Mouse (Mus musculus) frontal cortex, adult 2 months (tissue): ENCODE results near the gene Lpcat2. TPM values are rescaled to one million over a fixed set of nuclear protein-coding genes. Genes with fewer than 3 reads are reported as not detected.
"Not testable (repeated sequence)": the region's sequence is repeated elsewhere in the genome, so short reads cannot be mapped to it uniquely, and the experiment has no call there.

ENCODE experiments used
- DNase-seq, 2 experiments: peaks; one replicate each; pipeline ENCODE4 v3.0.0; 2022; ENCODE audit warnings: low spot score in 1 of 2; ENCODE audit errors: extremely low spot score in 1 of 2
- polyA plus RNA-seq: library from polyadenylated mRNA; depleted of rRNA; stranded (reverse); fragments of >200 nt; gene quantifications from 2 replicates; pipeline ENCODE4 v1.2.3, GENCODE M21; 2012

Gene Lpcat2
- polyA plus RNA-seq, 1 experiment, result 17.2 TPM

DNA sequence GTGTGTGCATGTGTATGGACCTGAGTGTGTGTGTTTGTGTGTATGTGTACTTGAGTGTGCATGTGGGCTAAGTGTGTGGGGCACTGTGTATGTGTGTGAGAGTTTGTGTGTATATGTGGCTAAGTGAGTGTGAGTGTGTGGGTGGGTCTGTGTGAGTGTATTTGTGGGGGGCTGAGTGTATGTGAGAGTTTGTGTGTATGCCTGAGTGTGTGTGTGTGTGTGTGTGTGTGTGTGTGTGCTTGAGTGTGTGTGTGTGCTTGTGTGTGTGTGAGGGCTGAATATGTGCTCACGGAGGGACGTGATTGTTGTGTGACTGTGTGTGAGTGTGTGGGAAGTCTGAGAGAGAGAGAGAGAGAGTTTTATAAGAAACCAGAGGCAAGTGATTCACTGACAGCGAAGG, 3.8 kb upstream of the Lpcat2 start:
- no peak for DNase-seq

DNA sequence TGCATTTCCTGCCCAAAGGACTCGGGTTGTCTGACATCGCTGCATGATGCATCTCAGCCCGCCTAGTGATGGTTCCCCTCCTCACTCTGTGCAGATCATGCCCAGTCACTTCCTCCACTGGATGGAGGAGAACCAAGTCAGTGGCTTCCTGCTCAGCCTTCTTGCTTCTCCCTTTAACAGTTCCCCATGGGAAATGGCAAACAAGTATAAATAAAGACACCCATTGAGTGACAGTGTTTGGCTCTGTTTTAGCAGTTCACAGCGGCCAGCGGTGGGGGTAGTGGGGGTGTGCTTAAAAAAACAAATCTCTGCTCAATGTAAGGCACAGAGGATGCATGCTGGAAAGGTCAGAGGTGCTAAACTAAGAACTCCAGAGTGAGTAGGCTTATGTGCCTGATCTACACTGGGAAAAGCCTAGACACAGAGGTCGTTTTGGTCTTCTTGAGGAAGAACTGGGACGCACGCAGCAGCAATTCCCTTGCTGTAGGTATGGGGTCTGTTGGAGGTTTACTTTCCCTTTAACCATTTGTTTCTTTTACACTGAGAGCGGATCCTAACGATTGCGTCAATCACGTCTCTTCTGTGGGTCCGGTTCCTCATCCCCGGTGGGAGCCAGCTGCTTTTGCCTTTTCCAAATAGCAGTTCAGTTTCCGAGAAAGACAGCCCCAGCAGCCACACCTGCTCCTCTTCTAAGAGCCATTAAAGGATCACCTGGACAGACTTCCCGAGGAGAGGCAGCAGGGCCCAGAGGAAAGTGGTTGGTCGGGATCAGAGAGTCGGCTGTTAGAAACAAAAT, 1.8 kb upstream of the Lpcat2 start:
- DNase-seq, result no peak

DNA sequence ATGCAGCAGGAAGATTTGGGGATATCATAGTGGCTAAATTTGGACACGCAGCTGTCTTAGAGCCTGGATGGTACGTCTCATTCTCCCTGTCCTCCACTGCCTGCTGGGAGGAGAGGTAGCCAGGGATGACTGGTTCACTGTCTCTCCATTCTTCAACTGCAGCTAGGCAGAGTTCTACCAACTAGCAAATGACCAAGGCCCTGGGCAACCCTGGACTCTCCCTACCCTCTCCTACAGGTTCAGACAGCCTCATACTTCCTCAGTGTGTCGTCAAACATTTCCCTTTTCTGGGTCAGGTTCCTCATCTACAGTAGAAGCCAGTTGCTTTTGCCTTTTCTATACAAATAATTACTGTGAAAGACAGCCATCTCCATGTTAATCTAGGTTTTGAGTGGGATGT, 466 bp upstream of the Lpcat2 start:
- DNase-seq, result no peak

- no peak for DNase-seq
These were observed 1.3 kb downstream of the Lpcat2 start for GRCm38 (mm10) chr8:92856273-92856986.

DNA sequence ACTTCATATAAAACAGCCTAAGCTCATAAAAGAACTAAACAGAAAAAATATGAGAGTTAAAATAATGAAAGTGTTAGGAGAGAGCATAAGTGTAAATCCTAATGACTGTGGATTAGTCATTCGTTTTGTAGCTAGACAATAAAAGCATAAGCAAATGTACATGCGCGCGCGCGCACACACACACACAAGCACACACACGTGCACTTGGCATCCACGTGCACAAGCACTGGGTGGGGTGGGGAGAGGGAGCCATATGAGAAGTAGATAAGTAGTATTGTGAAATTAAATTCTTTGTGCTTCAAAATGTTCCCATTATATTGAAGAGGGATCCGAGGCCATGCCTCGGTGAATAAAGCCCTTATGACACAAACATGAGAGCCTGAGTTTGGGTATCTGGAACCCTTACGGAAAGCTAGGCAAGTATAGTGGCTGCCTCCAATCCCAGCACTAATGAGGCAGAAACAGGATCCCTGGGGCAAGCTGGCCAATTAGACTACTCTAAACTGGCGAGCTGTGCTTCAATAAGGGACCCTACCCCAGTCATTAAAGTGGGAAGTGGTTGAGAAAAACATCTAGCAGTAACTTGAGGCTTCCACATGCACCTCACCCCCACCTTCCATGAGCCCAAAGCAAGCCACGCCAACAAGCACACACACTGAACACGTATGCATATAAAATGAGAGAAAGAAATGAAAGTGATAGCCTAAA, 3.5 kb downstream of the Lpcat2 start:
- DNase-seq, result no peak

DNA sequence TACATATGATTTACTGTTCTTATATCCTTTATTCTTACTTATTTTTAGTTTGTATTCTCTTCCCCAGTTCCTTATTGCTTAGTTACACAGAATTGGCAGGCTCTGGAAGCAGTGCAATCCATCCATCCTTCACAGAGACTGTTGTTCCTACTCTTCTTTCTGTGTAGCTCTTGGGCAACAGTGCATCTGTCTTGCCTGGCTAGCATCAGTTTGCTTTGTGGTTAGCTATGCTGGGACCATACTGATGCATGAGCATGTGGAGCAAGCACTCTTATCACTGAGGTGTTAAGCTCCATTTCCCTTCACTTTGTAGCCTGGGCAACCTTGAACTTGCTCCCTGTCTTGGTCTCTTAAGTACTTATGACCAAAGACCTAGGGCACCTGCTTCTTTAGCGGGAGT, 6.8 kb downstream of the Lpcat2 start:
- DNase-seq, result no peak

- DNase-seq, result no peak
These were observed 15.1 kb downstream of the Lpcat2 start for GRCm38 (mm10) chr8:92870281-92870680.

GRCm38 (mm10) chr8:92872063-92872759, 17.1 kb downstream of the Lpcat2 start:
- DNase-seq, result no peak

DNA sequence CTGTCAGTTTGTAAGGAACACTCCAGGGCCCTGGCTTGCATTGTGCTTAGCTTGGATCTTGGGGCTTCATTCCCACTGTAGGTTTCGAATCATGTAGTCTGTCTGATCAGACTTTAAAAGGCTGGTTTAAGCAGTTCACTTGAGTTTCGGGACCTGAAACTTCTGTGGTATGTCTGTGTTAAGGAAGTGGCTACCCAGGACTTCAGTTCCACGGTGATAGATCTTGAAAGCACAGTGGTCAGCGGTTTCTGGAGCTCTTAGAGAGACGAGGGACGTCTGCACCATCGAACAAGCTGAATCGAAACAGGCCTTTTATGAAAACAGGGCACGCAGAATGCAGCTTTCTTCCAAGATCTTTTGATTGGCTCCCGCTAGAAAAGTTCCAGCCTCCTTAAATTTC, 20.7 kb downstream of the Lpcat2 start:
- peak in 1 of 2 experiments; percentile 10 for DNase-seq

DNA sequence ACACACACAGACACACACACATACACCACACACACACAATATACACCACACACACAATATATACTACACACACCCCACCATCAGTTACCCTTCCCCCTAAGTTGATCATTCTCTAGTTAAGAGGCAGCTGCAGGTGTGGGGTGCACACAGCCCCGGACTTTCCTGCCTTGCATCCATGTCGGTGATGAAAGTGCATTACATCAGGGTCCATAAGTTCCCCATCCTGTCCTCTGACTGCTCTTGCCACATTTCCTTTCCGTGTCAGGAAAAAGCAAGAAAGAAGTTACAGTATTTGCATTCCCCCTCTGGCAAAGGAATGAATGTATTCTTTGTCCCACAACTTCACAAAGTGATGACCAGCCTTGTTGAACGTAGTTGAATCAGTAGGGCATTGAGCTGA, 26.1 kb downstream of the Lpcat2 start:
- DNase-seq, result no peak

DNA sequence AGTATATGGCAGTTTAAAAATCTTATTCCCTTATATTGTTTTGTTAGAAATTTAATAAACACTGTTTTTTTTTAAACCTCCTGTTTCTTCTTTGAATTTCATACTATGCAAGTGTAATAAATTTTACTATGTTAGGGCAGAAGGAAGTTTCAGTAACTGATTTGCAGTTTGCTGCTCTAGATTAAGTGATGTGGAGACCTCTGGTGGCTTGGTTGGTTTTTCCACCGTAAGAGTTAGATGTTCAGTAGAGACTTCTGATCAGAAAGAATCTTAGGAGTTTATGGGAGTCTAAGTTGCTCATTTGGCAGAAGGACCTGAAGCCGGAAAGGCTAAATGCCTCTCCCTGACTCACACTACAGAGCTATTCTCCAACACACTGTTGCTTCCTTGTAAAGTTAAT, 28.6 kb downstream of the Lpcat2 start:
- DNase-seq, result peak in 1 of 2 experiments; percentile 54

GRCm38 (mm10) chr8:92892216-92892615, 37.1 kb downstream of the Lpcat2 start:
- not testable (repeated sequence) for DNase-seq

- no peak for DNase-seq
These were observed 38.7 kb downstream of the Lpcat2 start for GRCm38 (mm10) chr8:92893870-92894269.

DNA sequence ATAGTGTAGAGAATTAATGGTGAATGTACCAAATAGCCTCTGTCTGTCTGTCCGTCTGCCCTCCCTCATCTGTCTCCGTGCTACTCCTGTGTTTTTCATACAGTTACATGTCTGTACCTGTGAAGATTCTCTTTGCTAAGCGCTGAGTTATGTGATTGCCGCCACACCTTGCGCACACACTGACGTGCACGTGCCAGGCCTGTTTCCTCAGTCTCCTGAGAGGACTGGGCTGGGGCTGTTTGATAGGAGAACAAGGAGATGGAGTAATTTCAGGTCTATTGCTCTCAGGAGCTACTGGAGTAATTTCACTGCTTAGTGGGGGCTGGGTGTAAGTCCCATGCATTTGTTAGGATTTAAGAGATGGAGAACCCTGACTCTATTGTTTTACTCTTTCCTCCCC, 39.9 kb downstream of the Lpcat2 start:
- DNase-seq, result no peak

DNA sequence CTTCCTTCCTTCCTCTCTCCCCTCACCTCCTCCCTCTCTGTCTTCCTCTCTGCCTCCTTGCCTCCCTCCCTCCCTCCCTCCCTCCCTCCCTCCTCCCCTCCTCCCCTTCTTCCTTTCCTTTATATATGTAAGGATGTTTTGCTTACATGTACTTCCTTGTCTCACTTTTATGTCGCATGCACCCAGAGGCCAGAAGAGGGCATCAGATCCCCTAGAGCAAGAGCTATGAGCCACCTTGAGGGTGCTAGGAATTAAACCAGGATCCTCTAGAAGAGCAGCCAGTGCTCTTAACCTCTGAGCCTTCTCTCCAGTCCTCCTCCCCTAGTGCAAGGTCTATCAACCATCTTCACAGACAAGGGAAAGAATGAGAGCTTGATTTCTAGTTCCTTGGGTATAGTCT, 40.9 kb downstream of the Lpcat2 start:
- no peak for DNase-seq

- no peak for DNase-seq
These were observed 41.5 kb downstream of the Lpcat2 start for GRCm38 (mm10) chr8:92896611-92897010.

DNA sequence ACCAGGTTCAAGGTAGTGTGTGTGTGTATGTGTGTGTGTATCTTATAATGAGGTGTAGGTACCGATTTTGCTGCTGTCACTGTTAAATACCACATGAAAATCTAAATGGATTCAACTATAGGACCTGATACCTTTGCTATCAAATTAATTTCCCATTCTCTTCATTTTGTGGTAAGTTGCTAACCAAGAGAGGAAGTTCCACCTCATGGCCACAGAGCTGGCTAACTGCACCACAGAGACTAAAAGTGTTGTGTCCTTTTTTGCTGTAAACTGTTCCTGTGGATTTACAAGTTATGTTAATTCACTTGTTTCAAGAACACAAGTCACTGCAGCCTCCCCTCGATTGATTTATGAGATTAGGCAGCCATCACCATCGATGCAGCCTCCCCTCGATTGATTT, 42.7 kb downstream of the Lpcat2 start:
- DNase-seq, result no peak

DNA sequence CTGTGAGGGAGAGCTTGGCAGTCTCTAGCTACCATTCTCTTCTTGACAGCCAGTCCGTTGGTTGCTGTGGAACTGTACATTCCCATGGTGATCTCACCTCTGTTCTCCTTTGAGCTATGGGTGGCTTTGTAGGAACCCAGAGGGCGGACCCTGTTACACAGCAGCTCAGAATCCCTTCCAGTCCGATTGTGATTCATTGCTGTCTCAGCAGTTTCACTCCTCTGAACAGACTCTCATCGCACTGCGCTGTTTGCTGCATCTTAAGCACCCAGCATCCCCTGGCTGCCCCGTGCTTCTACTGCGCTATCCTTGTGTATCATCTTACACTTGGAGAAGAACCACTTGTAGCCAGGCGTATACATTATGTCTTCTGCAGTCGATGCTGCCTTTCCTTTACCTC, 44.5 kb downstream of the Lpcat2 start:
- DNase-seq, result no peak

GRCm38 (mm10) chr8:92901107-92901506, 46.0 kb downstream of the Lpcat2 start, which contains the start of gene Capns2:
Gene Capns2, plus strand, starts transcription at chr8:92901407.
- DNase-seq, result no peak

DNA sequence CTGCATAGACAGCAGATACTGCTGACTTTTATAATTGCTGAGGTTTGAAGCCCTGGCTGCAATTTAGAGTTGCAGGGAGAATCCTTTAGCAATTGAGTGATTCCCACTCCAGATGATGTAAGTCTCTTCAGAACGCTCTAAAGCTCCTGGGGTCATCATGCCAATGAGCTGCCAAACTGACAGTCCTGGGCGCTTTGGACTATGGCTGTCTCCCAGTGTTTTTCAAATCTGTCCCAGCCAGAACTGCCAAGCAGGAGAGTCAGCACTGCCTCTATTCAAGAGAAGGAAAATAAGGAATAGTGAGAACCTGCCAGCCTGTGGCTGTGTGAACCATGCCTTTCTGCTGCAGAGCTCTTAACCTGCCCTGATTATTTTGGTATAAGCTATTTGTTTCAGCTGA, 47.8 kb downstream of the Lpcat2 start:
- no peak for DNase-seq
